Mouse (Mus musculus) macrophage (primary cell): ENCODE results near the gene Ube2l6. TPM values are rescaled to one million over a fixed set of nuclear protein-coding genes. Genes with fewer than 3 reads are reported as not detected.

Experiments
- H3K27ac ChIP-seq: fragments of 350-480 bp; formaldehyde crosslinking; 2 replicates; pipeline ENCODE4 v1.9.0; 2021
- H3K36me3 ChIP-seq: fragments of 350-480 bp; formaldehyde crosslinking; 2 replicates; pipeline ENCODE4 v1.9.0; 2021; ENCODE audit errors: inconsistent target
- H3K4me3 ChIP-seq: fragments of 350-480 bp; formaldehyde crosslinking; 2 replicates; pipeline ENCODE4 v1.9.0; 2021; ENCODE audit errors: inconsistent target
- H3K79me2 ChIP-seq: fragments of 350-480 bp; formaldehyde crosslinking; 2 replicates; pipeline ENCODE4 v1.9.0; 2021; ENCODE audit errors: inconsistent target
- WGBS: methylation state at CpG from one replicate; pipeline ENCODE4 v1.1.7; 2026; ENCODE audit warnings: inconsistent platforms; ENCODE audit not compliant: missing documents; 5-methylcytosine and 5-hydroxymethylcytosine counted together
- polyA plus RNA-seq: library from polyadenylated mRNA; stranded (reverse); fragments of 250-400 nt; gene quantifications from 3 replicates; pipeline ENCODE4 v1.2.4, GENCODE M21; 2018; ENCODE audit warnings: inconsistent platforms

Ube2l6 gene
- polyA plus RNA-seq, 1 experiment from 2014 or later = 74.5 TPM

GRCm38 (mm10) chr2:84806546-84806945 lies 7.9 kb downstream of the Ube2l6 start:
- Histone ChIP-seq H3K36me3 (peaks cover 73% of the 10 kb centered on the region), H3K27ac (no peak overlapping the region), H3K79me2 (peaks cover 17% of the 10 kb centered on the region), H3K4me3 (no peak overlapping the region)
- 90% methylated on average over 5 of the region's 5 CpGs for WGBS

- no peaks in the 10 kb centered on the region for H3K79me2 ChIP-seq
- H3K4me3 ChIP-seq = no peak overlapping the region
- H3K27ac ChIP-seq = no peak overlapping the region
- H3K36me3 ChIP-seq = peaks cover 48% of the 10 kb centered on the region
Observed at GRCm38 (mm10) chr2:84809330-84809729, 10.7 kb downstream of the Ube2l6 start.

- H3K4me3 ChIP-seq = no peak overlapping the region
- 90% methylated on average over 6 of the region's 6 CpGs for WGBS
- H3K36me3 ChIP-seq = peaks cover 37% of the 10 kb centered on the region
- no peak overlapping the region for H3K27ac ChIP-seq
- no peaks in the 10 kb centered on the region for H3K79me2 ChIP-seq
Observed at GRCm38 (mm10) chr2:84810526-84810885, 11.9 kb downstream of the Ube2l6 start.

- Histone ChIP-seq H3K27ac (no peak overlapping the region), H3K4me3 (no peak overlapping the region; the same call in 1 of the 2 replicates), H3K79me2 (no peaks in the 10 kb centered on the region), H3K36me3 (peaks cover 31% of the 10 kb centered on the region)
- WGBS = 47% methylated on average over 26 of the region's 26 CpGs
Observed at GRCm38 (mm10) chr2:84810886-84811577, 12.4 kb downstream of the Ube2l6 start.

GRCm38 (mm10) chr2:84811880-84812279 lies 13.3 kb downstream of the Ube2l6 start:
- H3K36me3 ChIP-seq = peaks cover 23% of the 10 kb centered on the region
- 68% methylated on average over 7 of the region's 7 CpGs for WGBS
- no peak overlapping the region for H3K27ac ChIP-seq
- no peaks in the 10 kb centered on the region for H3K79me2 ChIP-seq
- no peak overlapping the region for H3K4me3 ChIP-seq

- WGBS = 95% methylated on average over 6 of the region's 6 CpGs
- Histone ChIP-seq H3K79me2 (no peaks in the 10 kb centered on the region), H3K36me3 (peaks cover 17% of the 10 kb centered on the region), H3K4me3 (no peak overlapping the region), H3K27ac (no peak overlapping the region)
Observed at GRCm38 (mm10) chr2:84812676-84813075, 14.0 kb downstream of the Ube2l6 start.

- H3K27ac ChIP-seq = no peak overlapping the region
- H3K36me3 ChIP-seq = no peaks in the 10 kb centered on the region
- H3K4me3 ChIP-seq = no peak overlapping the region
- 37% methylated on average over 3 of the region's 3 CpGs for WGBS
- H3K79me2 ChIP-seq = no peaks in the 10 kb centered on the region
Observed at GRCm38 (mm10) chr2:84819861-84820260, 21.2 kb downstream of the Ube2l6 start.

GRCm38 (mm10) chr2:84822552-84822951 lies 23.9 kb downstream of the Ube2l6 start, which contains the start of gene Smtnl1:
Smtnl1 (minus strand) TSS chr2:84822652.
- H3K36me3 ChIP-seq = no peaks in the 10 kb centered on the region
- H3K79me2 ChIP-seq = peaks cover 7% of the 10 kb centered on the region; the same call in 1 of the 2 replicates
- H3K27ac ChIP-seq = no peak within 1 kb of the TSS
- 54% methylated on average over 13 of the region's 13 CpGs for WGBS
- no peak within 1 kb of the TSS for H3K4me3 ChIP-seq

- Histone ChIP-seq H3K79me2 (peaks cover 14% of the 10 kb centered on the region; the same call in 1 of the 2 replicates), H3K36me3 (no peaks in the 10 kb centered on the region), H3K4me3 (no peak overlapping the region), H3K27ac (no peak overlapping the region)
- WGBS = 46% methylated on average over 2 of the region's 2 CpGs
Observed at GRCm38 (mm10) chr2:84823237-84823636, 24.6 kb downstream of the Ube2l6 start.

GRCm38 (mm10) chr2:84826488-84827282 lies 28.1 kb downstream of the Ube2l6 start, which contains the start of gene Timm10:
Timm10 (plus strand) TSS chr2:84826997.
- 0 out of 2 replicates have a peak, but pooled peaks cover 10% of the 10 kb centered on the region for H3K36me3 ChIP-seq
- peaks cover 22% of the 10 kb centered on the region; the same call in 1 of the 2 replicates for H3K79me2 ChIP-seq
- peak within 1 kb of the TSS; percentile 32 for H3K27ac ChIP-seq
- H3K4me3 ChIP-seq = peak within 1 kb of the TSS; percentile 99
- WGBS = under 1% methylated on average over 33 of the region's 34 CpGs

- H3K79me2 ChIP-seq = peaks cover 22% of the 10 kb centered on the region; the same call in 1 of the 2 replicates
- peak overlapping the region; percentile 99 for H3K4me3 ChIP-seq
- H3K36me3 ChIP-seq = 0 out of 2 replicates have a peak, but pooled peaks cover 10% of the 10 kb centered on the region
- H3K27ac ChIP-seq = peak overlapping the region; percentile 32
- WGBS = 2% methylated on average over 29 of the region's 29 CpGs
Observed at GRCm38 (mm10) chr2:84827283-84827920, 28.8 kb downstream of the Ube2l6 start.

GRCm38 (mm10) chr2:84831666-84832391 lies 33.2 kb downstream of the Ube2l6 start:
- no peak overlapping the region for H3K4me3 ChIP-seq
- WGBS = 36% methylated on average over 10 of the region's 10 CpGs
- no peak overlapping the region for H3K27ac ChIP-seq
- peaks cover 22% of the 10 kb centered on the region; the same call in 1 of the 2 replicates for H3K79me2 ChIP-seq
- H3K36me3 ChIP-seq = 0 out of 2 replicates have a peak, but pooled peaks cover 10% of the 10 kb centered on the region

GRCm38 (mm10) chr2:84837107-84837506 lies 38.5 kb downstream of the Ube2l6 start:
- H3K27ac ChIP-seq = no peak overlapping the region
- no peak overlapping the region for H3K4me3 ChIP-seq
- WGBS = 71% methylated on average over 8 of the region's 8 CpGs
- no peaks in the 10 kb centered on the region for H3K79me2 ChIP-seq
- H3K36me3 ChIP-seq = no peaks in the 10 kb centered on the region
